Mouse (Mus musculus) hindbrain, embryonic 11.5 days (tissue): ENCODE results near the gene Nme2. TPM values are rescaled to one million over a fixed set of nuclear protein-coding genes. Genes with fewer than 3 reads are reported as not detected.
"Not testable (repeated sequence)": the region's sequence is repeated elsewhere in the genome, so short reads cannot be mapped to it uniquely, and the experiment has no call there.

Experiments
- ATAC-seq: fragments of 200-750 bp; cut with Nextera tagmentation; 2 replicates; pipeline ENCODE4 v1.8.0; 2017; ENCODE audit warnings: mild to moderate bottlenecking, moderate TSS enrichment, moderate library complexity; ENCODE audit not compliant: low FRiP score
- DNase-seq: peaks from one replicate; pipeline ENCODE4 v3.0.0-alpha.2; 2015; ENCODE audit warnings: low spot score
- H3K27ac ChIP-seq: fragments of 300-500 bp; sonication (generic); 2 replicates; pipeline ENCODE4 v1.5.1; 2014; ENCODE audit warnings: mild to moderate bottlenecking, low read depth, low read length
- H3K27me3 ChIP-seq: fragments of 300-500 bp; sonication (generic); 2 replicates; pipeline ENCODE4 v1.6.1; 2014; ENCODE audit warnings: mild to moderate bottlenecking, low read length, moderate library complexity, mixed read lengths; ENCODE audit not compliant: control insufficient read depth, insufficient read depth
- H3K36me3 ChIP-seq: fragments of 300-500 bp; sonication (generic); 2 replicates; pipeline ENCODE4 v1.6.1; 2014; ENCODE audit warnings: mild to moderate bottlenecking, low read length, moderate library complexity, mixed read lengths; ENCODE audit not compliant: control insufficient read depth, insufficient read depth
- H3K4me1 ChIP-seq: fragments of 300-500 bp; sonication (generic); replicated peaks from 2 replicates; pipeline ENCODE4 v1.6.1; 2014; ENCODE audit warnings: low read length, mixed read lengths; ENCODE audit not compliant: control insufficient read depth, insufficient read depth
- H3K4me2 ChIP-seq: fragments of 300-500 bp; sonication (generic); replicated peaks from 2 replicates; pipeline ENCODE4 v1.6.1; 2014; ENCODE audit warnings: mild to moderate bottlenecking, low read depth, low read length
- H3K4me3 ChIP-seq: fragments of 300-500 bp; sonication (generic); 2 replicates; pipeline ENCODE4 v1.5.1; 2014; ENCODE audit warnings: low read depth, low read length
- H3K9ac ChIP-seq: fragments of 300-500 bp; sonication (generic); 2 replicates; pipeline ENCODE4 v1.6.1; 2014; ENCODE audit warnings: low read depth, low read length
- H3K9me3 ChIP-seq: fragments of 300-500 bp; sonication (generic); 2 replicates; pipeline ENCODE4 v1.6.1; 2016; ENCODE audit warnings: low read length; ENCODE audit not compliant: control insufficient read depth
- WGBS: fragments of 180-500 bp; shearing (Covaris S2); extraction: QIAGEN DNeasy Blood & Tissue Kit; methylation state at CpG from one replicate; pipeline ENCODE4 v1.1.7; 2014; 5-methylcytosine and 5-hydroxymethylcytosine counted together
- polyA plus RNA-seq: library from polyadenylated mRNA; unstranded; fragments of >200 nt; fragmentation: Nextera tagmentation; extraction: Ambion mirVana; gene quantifications from 2 replicates; pipeline ENCODE4 v1.2.1, GENCODE M21; 2014

The Nme2 gene
- polyA plus RNA-seq, 1 experiment from 2014 or later = 140 TPM

- DNase-seq (no peak), ATAC-seq (no peak)
- H3K4me3 ChIP-seq = no peak overlapping the region
- H3K4me1 ChIP-seq = no peaks in the 10 kb centered on the region
- no peaks in the 10 kb centered on the region for H3K9me3 ChIP-seq
- no peaks in the 10 kb centered on the region for H3K27me3 ChIP-seq
- H3K9ac ChIP-seq = no peak overlapping the region
- no peak overlapping the region for H3K4me2 ChIP-seq
- no peak overlapping the region for H3K27ac ChIP-seq
- peaks cover 3% of the 10 kb centered on the region for H3K36me3 ChIP-seq
Observed at GRCm38 (mm10) chr11:93929106-93929505, 27.0 kb downstream of the Nme2 start.

- H3K9ac ChIP-seq, H3K4me3 ChIP-seq, ATAC-seq, H3K9me3 ChIP-seq, H3K27ac ChIP-seq, H3K27me3 ChIP-seq, H3K4me2 ChIP-seq, DNase-seq, H3K4me1 ChIP-seq, H3K36me3 ChIP-seq: not testable (repeated sequence)
- WGBS = 97% methylated on average over 2 of the region's 2 CpGs
Observed at GRCm38 (mm10) chr11:93915019-93915418, 41.0 kb downstream of the Nme2 start.

- no peak overlapping the region for H3K27ac ChIP-seq
- no peak for DNase-seq
- ATAC-seq = no peak
- H3K4me1 ChIP-seq = no peaks in the 10 kb centered on the region
- H3K27me3 ChIP-seq = no peaks in the 10 kb centered on the region
- H3K9ac ChIP-seq = no peak overlapping the region
- peaks cover 3% of the 10 kb centered on the region; the same call in 1 of the 2 replicates for H3K36me3 ChIP-seq
- H3K4me3 ChIP-seq = no peak overlapping the region
- no peak overlapping the region for H3K4me2 ChIP-seq
- no peaks in the 10 kb centered on the region for H3K9me3 ChIP-seq
- 97% methylated on average over 3 of the region's 3 CpGs for WGBS
Observed at GRCm38 (mm10) chr11:93911603-93912002, 44.5 kb downstream of the Nme2 start.

GRCm38 (mm10) chr11:93908829-93909228 is 47.2 kb downstream of the Nme2 start:
- 94% methylated on average over 9 of the region's 9 CpGs for WGBS
- Histone ChIP-seq H3K4me2 (no peak overlapping the region), H3K4me1 (no peaks in the 10 kb centered on the region), H3K36me3 (peaks cover 3% of the 10 kb centered on the region; the same call in 1 of the 2 replicates), H3K27me3 (no peaks in the 10 kb centered on the region), H3K4me3 (no peak overlapping the region), H3K27ac (no peak overlapping the region), H3K9me3 (no peaks in the 10 kb centered on the region), H3K9ac (no peak overlapping the region)
- DNase-seq (no peak), ATAC-seq (no peak)

- Histone ChIP-seq H3K27me3 (no peaks in the 10 kb centered on the region), H3K4me3 (no peak overlapping the region), H3K36me3 (no peaks in the 10 kb centered on the region), H3K9ac (no peak overlapping the region), H3K4me1 (no peaks in the 10 kb centered on the region), H3K27ac (no peak overlapping the region), H3K4me2 (no peak overlapping the region), H3K9me3 (no peaks in the 10 kb centered on the region)
- ATAC-seq (no peak), DNase-seq (no peak)
- 87% methylated on average over 3 of the region's 3 CpGs for WGBS
Observed at GRCm38 (mm10) chr11:93907839-93908238, 48.2 kb downstream of the Nme2 start.

GRCm38 (mm10) chr11:93906834-93907233 is 49.2 kb downstream of the Nme2 start:
- DNase-seq (no peak), ATAC-seq (no peak)
- Histone ChIP-seq H3K27ac (no peak overlapping the region), H3K9me3 (no peaks in the 10 kb centered on the region), H3K27me3 (no peaks in the 10 kb centered on the region), H3K36me3 (no peaks in the 10 kb centered on the region), H3K4me1 (no peaks in the 10 kb centered on the region), H3K9ac (no peak overlapping the region), H3K4me3 (no peak overlapping the region), H3K4me2 (no peak overlapping the region)
- 90% methylated on average over 4 of the region's 4 CpGs for WGBS

Other genes with a start within 250 kb of the Nme2 start
- 48.3 and 50.7 TPM in 2 replicates for gene Utp18, start 70.5 kb downstream of the Nme2 start, polyA plus RNA-seq
- gene Mbtd1, start 70.4 kb downstream of the Nme2 start, polyA plus RNA-seq = 30.1 and 37.6 TPM in 2 replicates
- 393 and 395 TPM in 2 replicates for gene Gm20390, start 12.0 kb upstream of the Nme2 start, polyA plus RNA-seq
- gene Nme1, start 12.3 kb upstream of the Nme2 start, polyA plus RNA-seq = 198 and 206 TPM in 2 replicates
- gene Spag9, start 39.8 kb upstream of the Nme2 start, polyA plus RNA-seq = 107 and 109 TPM in 2 replicates